Mouse (Mus musculus): ENCODE data around the gene Eif2ak4. TPM values are rescaled to one million over a fixed set of nuclear protein-coding genes. Genes with fewer than 3 reads are reported as not detected.

Gene Eif2ak4
- polyA plus RNA-seq, 1 experiment = 13.3 TPM

GRCm38 (mm10) chr2:118405568-118405967 lies 17.1 kb downstream of the Eif2ak4 start:
- DNase-seq (ENCODE audit: low spot score) = no peak

GRCm38 (mm10) chr2:118406811-118407210 lies 18.4 kb downstream of the Eif2ak4 start:
- no peak for DNase-seq (ENCODE audit: low spot score)

GRCm38 (mm10) chr2:118408336-118408895 lies 20.0 kb downstream of the Eif2ak4 start:
- no peak for DNase-seq (ENCODE audit: low spot score)

- no peak for DNase-seq (ENCODE audit: low spot score)
Measured at GRCm38 (mm10) chr2:118412821-118413220, 24.4 kb downstream of the Eif2ak4 start.

DNA sequence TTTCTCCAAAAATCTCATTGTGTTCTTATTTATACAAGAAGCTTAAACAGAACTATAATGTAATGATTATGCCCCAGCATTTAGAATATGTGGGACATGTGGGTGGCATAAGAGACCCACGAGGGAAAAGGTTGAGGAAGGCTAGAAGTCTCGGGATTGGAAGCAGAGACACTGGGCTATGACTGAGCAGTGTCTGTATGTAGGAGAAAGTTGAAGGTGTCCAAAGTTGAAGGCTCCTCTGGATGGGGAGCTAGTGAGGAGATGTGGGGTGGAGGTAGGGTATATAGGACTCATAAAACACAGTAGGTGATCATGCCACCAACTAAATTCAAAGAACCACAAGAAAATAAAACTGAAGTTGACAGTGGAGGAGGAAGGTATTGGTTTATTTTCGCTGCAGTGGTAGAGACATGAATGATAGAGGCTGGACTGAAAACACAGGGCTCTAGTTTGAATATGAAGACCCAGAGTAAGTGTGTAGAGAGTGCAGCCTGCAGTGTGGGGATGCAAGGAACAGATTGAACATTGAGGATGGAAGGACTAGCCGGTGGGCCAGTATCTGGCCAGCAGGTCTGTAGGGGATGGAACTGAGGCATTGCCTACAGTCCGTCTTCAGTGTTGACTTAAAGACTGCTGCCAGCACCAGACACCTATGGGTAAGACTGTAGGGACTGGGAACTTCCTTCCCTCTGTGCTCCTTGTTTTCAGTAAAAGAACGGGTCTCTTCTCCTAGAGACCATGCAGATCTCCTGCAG lies 27.4 kb downstream of the Eif2ak4 start:
- DNase-seq (ENCODE audit: low spot score) = no peak

DNA sequence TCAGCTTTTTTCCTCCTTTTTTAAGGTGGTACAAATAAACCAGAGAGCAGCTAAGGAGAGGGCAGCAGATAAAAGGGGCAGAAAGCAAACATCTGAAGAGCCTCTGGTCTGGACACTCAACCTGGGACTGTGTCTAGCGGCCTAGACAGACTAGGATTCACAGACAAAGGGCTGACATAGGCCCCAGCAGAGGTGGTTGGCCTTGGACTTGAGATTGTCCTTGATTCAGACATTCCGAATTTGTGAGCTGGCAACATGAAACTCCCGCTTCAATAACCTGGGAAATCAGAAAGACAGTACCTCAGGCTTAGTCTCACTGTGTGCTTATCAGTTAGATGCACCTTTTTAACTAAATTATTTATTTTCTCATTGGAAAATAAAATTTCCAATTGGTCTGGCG lies 29.7 kb downstream of the Eif2ak4 start:
- no peak for DNase-seq (ENCODE audit: low spot score)

- no peak for DNase-seq (ENCODE audit: low spot score)
Measured at GRCm38 (mm10) chr2:118421951-118422350, 33.5 kb downstream of the Eif2ak4 start.

GRCm38 (mm10) chr2:118422385-118422784 lies 34.0 kb downstream of the Eif2ak4 start:
- DNase-seq (ENCODE audit: low spot score) = no peak

DNA sequence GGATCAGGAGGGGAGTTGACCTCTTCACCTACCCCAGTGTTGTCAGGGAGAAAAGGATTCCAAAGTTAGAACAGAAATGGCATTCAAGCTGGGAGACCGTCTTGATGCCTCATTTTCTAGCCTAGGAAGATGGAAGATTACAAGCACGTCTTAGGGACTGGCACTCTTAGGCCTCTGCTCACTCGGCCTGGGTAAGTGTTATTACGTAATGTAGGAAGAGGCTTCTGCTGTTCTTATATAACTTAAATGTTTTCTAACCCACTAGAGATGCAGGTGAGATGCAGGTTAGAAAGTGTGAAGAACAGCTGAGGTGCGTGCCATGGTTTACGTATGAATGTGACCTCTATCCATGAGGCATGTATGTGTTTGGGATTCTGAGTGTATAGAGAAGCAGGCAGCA lies 39.9 kb downstream of the Eif2ak4 start:
- no peak for DNase-seq (ENCODE audit: low spot score)

DNA sequence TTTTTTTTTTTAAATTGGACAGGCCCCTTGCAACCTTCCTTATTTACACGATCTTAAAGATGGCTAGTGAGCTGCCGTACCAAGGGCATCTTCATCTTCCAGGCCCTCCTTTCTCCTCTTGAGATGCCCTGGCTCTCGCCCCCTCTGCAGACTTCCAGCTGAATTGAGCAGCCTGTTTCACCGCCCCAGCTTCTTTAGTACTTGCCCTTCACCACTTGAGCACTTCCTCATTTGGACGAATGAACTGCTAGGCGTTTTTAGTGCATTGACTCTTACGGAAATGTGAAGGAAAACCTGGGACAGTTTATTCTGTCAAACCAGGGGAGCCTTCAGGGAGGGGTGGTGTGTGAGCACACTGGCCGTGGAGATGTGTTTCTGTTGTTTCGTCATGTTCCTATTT lies 40.9 kb downstream of the Eif2ak4 start:
- no peak for DNase-seq (ENCODE audit: low spot score)

GRCm38 (mm10) chr2:118430630-118431029 lies 42.2 kb downstream of the Eif2ak4 start:
- DNase-seq (ENCODE audit: low spot score) = no peak

GRCm38 (mm10) chr2:118431589-118431988 lies 43.2 kb downstream of the Eif2ak4 start:
- no peak for DNase-seq (ENCODE audit: low spot score)

DNA sequence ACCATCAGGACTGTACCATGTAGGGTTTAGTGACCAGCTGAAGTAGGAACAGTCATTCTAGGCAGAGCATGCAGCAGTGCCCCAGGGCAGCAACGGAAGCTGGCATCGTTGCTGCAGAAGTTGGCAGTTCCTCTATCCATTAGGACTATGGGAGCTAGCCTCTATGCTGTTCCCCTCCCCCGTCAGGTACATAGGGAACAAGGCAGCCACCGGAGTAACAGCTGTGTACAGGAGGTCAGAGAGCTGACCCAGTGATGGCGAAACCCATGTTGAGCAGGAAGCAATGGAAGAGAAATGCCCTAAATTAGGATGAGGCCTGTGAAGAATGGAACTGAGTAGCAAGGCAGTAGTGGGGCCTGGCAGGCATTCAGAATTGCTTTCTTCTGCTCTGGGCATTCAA lies 53.8 kb downstream of the Eif2ak4 start:
- DNase-seq (ENCODE audit: low spot score) = no peak

DNA sequence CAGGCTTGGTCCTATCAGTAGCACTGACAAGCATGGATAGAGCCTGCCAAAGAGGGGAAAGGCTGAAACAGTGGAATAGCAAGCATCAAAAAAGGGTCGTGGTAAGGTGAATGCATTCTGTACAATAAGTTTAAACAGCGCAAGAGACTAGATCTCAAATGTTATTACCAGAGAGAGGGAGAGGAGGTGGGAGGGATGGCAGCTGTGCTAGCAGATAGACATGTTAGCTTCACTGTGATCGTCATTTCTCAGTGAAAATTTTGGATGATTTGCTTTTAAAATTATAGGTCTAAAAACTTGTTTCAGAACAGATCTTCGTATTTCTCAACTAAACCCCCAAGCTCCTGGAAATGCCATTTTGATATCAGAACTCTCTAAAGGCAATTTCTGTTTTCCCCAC lies 54.3 kb downstream of the Eif2ak4 start:
- DNase-seq (ENCODE audit: low spot score) = no peak

DNA sequence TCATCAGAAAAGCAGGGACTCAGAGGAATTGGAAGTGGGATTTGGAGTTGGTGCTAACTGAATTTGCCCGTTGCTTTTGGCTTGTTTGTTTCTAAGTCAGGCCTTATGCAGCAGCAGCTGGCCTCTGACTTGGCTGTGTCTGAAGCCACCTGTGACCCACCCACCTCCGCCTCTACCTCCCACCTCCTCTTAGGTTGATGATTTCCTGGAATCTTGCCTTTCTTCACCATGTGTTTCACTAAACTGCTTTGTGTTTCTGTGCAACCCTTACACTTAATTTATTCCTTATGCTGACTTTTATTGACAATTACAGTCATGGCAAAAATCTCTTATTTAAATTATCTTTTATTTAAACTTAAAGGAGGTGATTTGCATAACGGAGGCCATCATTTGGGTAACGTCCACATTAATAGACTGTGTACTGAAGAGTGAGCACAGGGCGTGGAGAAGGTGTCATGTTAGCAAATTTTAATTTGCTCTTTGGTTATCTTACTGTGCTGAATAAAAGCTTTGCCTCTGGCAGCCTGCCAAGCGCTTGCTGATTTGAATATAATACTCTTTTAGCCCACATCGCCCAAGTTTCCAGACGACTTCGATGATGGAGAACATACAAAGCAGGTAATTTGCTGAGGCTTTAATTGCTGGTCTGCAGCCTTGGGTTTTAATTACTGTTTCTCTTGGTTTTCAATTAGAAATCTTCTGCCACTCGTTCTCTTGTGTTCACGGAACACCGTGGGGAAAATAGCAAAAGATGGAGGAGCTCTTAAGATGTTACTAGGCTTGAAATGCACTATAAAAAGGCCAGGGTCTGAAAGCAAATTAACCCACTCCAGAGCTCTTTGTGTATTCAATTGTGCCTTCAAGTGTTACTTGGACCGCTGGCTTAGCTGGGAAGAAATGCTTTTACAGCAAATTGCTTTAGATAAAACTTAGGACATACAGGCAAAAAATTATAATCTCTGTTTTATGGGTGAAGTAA lies 57.6 kb downstream of the Eif2ak4 start:
- no peak for DNase-seq (ENCODE audit: low spot score)

DNA sequence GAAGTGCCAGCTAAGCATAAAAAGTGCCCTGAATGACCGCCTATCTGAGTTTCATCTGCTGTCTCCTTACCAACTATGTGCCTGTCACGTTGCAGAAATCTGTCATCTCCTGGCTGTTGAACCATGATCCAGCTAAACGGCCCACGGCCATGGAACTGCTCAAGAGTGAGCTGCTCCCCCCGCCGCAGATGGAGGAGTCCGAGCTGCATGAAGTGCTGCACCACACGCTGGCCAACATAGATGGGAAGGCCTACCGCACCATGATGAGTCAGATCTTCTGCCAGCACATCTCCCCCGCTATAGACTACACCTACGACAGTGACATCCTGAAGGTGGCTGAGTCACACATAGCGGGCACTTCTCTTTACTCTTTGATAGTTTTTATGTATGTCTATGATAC lies 59.8 kb downstream of the Eif2ak4 start:
- DNase-seq (ENCODE audit: low spot score) = no peak

GRCm38 (mm10) chr2:118451056-118451455 lies 62.6 kb downstream of the Eif2ak4 start:
- DNase-seq (ENCODE audit: low spot score) = no peak

DNA sequence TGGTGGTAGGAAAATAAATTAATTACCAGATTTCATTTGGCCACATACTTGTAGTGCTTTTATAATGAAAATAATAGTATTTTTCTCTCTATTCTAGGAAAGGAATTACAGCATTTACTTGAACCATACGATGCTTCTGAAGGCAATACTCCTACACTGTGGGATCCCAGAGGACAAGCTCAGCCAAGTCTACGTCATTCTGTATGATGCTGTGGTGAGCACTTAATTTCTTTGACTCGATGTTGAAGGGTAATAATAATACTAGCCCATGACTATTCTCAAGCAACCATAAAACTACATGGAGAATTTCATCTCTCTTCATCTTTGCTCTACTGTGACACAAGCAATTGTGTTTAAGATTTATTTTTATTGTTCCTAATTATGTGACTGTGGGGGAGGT lies 68.6 kb downstream of the Eif2ak4 start:
- DNase-seq (ENCODE audit: low spot score) = no peak

GRCm38 (mm10) chr2:118457463-118458261 lies 69.2 kb downstream of the Eif2ak4 start:
- no peak for DNase-seq (ENCODE audit: low spot score)

- DNase-seq (ENCODE audit: low spot score) = no peak
Measured at GRCm38 (mm10) chr2:118461480-118462165, 73.2 kb downstream of the Eif2ak4 start.

GRCm38 (mm10) chr2:118463480-118463879 lies 75.1 kb downstream of the Eif2ak4 start:
- no peak for DNase-seq (ENCODE audit: low spot score)

Data from urinary bladder, adult 2 months (tissue).